Mouse (Mus musculus): ENCODE results near the gene Selenoo. TPM values are rescaled to one million over a fixed set of nuclear protein-coding genes. Genes with fewer than 3 reads are reported as not detected.

The Selenoo gene
- polyA plus RNA-seq, 1 experiment from 2014 or later = 16.2 TPM

GRCm38 (mm10) chr15:89063536-89063935 is 25.3 kb upstream of the Selenoo start:
- Histone ChIP-seq H3K36me3 (no peaks in the 10 kb centered on the region), H3K4me1 (peaks cover 25% of the 10 kb centered on the region), H3K27me3 (ENCODE audit: low read depth, poor library complexity, severe bottlenecking) (peaks cover 96% of the 10 kb centered on the region), H3K9me3 (replicated peaks) (no peaks in the 10 kb centered on the region), H3K4me3 (no peak overlapping the region), H3K27ac (replicated peaks) (no peak overlapping the region)
- WGBS = 74% methylated on average over 6 of the region's 6 CpGs
- no peak for DNase-seq (ENCODE audit: low spot score)

- DNase-seq (ENCODE audit: low spot score) = no peak
- peaks cover 98% of the 10 kb centered on the region for H3K27me3 ChIP-seq (ENCODE audit: low read depth, poor library complexity, severe bottlenecking)
- H3K4me3 ChIP-seq = no peak overlapping the region
- H3K27ac ChIP-seq (replicated peaks) = no peak overlapping the region
- H3K4me1 ChIP-seq = peaks cover 16% of the 10 kb centered on the region
- WGBS = 90% methylated on average over 5 of the region's 5 CpGs
- no peaks in the 10 kb centered on the region for H3K9me3 ChIP-seq (replicated peaks)
- H3K36me3 ChIP-seq = no peaks in the 10 kb centered on the region
Measured at GRCm38 (mm10) chr15:89064891-89065290, 24.0 kb upstream of the Selenoo start.

GRCm38 (mm10) chr15:89067609-89068008 is 21.3 kb upstream of the Selenoo start:
- Histone ChIP-seq H3K4me1 (peaks cover 10% of the 10 kb centered on the region), H3K9me3 (replicated peaks) (no peaks in the 10 kb centered on the region), H3K36me3 (no peaks in the 10 kb centered on the region), H3K27ac (replicated peaks) (no peak overlapping the region), H3K4me3 (peak overlapping the region; percentile 35), H3K27me3 (ENCODE audit: low read depth, poor library complexity, severe bottlenecking) (peaks cover 82% of the 10 kb centered on the region)
- peak; percentile 25 for DNase-seq (ENCODE audit: low spot score)
- WGBS = 37% methylated on average over 35 of the region's 35 CpGs

DNA sequence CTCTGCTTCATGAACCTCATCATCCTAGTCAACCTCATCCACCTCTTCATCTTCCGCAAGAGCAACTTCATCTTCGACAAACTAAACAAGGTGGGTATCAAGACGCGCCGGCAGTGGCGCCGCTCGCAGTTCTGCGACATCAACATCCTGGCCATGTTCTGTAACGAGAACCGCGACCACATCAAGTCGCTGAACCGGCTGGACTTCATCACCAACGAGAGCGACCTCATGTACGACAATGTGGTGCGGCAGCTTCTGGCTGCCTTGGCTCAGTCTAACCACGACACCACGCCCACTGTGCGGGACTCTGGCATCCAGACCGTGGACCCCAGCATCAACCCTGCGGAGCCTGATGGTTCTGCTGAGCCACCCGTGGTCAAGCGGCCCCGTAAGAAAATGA is 20.7 kb upstream of the Selenoo start:
- H3K27me3 ChIP-seq (ENCODE audit: low read depth, poor library complexity, severe bottlenecking) = peaks cover 76% of the 10 kb centered on the region
- no peak overlapping the region for H3K4me3 ChIP-seq

GRCm38 (mm10) chr15:89069336-89069840 is 19.5 kb upstream of the Selenoo start:
- no peaks in the 10 kb centered on the region for H3K36me3 ChIP-seq
- H3K27me3 ChIP-seq (ENCODE audit: low read depth, poor library complexity, severe bottlenecking) = peaks cover 64% of the 10 kb centered on the region
- H3K27ac ChIP-seq (replicated peaks) = 0 out of 2 replicates have a peak overlapping the region, but pooled peaks have one; percentile 38
- H3K4me1 ChIP-seq = peaks cover 14% of the 10 kb centered on the region
- no peak for DNase-seq (ENCODE audit: low spot score)
- WGBS = 81% methylated on average over 19 of the region's 19 CpGs
- no peaks in the 10 kb centered on the region for H3K9me3 ChIP-seq (replicated peaks)
- no peak overlapping the region for H3K4me3 ChIP-seq

More for the DNA sequence above, 20.7 kb upstream of the Selenoo start:
- Histone ChIP-seq H3K9me3 (replicated peaks) (no peaks in the 10 kb centered on the region), H3K4me1 (peaks cover 10% of the 10 kb centered on the region), H3K27ac (replicated peaks) (no peak overlapping the region), H3K36me3 (no peaks in the 10 kb centered on the region)
- DNase-seq (ENCODE audit: low spot score) = no peak
- whole genome bisulfite sequencing = 38% methylated on average over 26 of the region's 26 CpGs

- no peaks in the 10 kb centered on the region for H3K36me3 ChIP-seq
- no peak for DNase-seq (ENCODE audit: low spot score)
- WGBS = 78% methylated on average over 24 of the region's 24 CpGs
- peaks cover 26% of the 10 kb centered on the region for H3K4me1 ChIP-seq
- peaks cover 54% of the 10 kb centered on the region for H3K27me3 ChIP-seq (ENCODE audit: low read depth, poor library complexity, severe bottlenecking)
- H3K9me3 ChIP-seq (replicated peaks) = no peaks in the 10 kb centered on the region
- no peak overlapping the region for H3K27ac ChIP-seq (replicated peaks)
- H3K4me3 ChIP-seq = no peak overlapping the region
Measured at GRCm38 (mm10) chr15:89070606-89071005, 18.3 kb upstream of the Selenoo start.

- H3K4me3 ChIP-seq = peak overlapping the region; percentile 90; the same call in 1 of the 2 replicates
- DNase-seq (ENCODE audit: low spot score) = no peak
- peak overlapping the region; percentile 94; the same call in 1 of the 2 replicates for H3K27ac ChIP-seq (replicated peaks)
- no peaks in the 10 kb centered on the region for H3K36me3 ChIP-seq
- no peaks in the 10 kb centered on the region for H3K9me3 ChIP-seq (replicated peaks)
- H3K4me1 ChIP-seq = peaks cover 45% of the 10 kb centered on the region
- H3K27me3 ChIP-seq (ENCODE audit: low read depth, poor library complexity, severe bottlenecking) = peaks cover 19% of the 10 kb centered on the region
- WGBS = 89% methylated on average over 10 of the region's 10 CpGs
Measured at GRCm38 (mm10) chr15:89073993-89074603, 14.8 kb upstream of the Selenoo start.

DNA sequence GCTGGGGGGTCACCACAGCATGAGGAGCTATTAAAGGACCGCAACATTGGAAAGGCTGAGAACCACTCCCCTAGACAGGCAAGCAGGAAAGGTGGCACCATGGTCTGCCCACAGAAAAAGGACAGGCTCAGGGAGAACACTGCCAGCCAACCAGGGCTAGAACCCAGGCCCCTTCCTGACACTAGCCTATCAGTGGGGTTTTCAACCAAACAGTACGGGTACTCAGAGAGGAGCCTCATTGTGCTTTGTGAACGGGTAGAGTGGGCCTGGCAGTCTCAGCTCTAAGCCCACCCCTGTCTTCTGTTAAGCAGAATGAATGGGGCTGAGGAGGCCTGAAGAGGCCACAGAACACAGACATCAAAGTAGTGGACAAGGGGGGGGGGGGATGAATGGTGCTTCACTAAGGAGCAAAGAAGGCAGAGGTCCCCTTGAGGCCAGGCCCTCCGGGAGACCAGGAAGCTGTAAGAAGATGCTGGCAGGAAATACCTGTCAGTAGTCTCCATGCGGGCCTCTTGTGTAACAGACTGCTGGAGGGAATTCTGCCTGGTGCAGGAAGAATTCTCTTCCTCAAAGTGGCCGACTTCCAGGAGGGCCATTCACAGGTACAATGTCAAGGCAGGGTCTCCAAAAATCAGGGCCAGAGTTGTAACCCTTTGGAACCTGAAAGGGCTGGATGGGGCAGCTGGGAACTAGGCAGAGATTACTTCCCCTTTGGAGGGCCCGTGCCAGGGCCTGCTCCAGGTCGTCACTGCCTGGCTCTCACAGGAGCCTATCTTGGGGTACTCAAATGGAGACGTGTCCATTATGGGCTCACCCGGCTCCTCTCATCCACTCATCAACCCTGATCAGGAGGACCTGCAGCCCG is 14.0 kb upstream of the Selenoo start, which contains the start of gene Trabd:
Gene Trabd, plus strand, starts transcription at position 512 of the 865 bp plus-strand sequence.
- 25% methylated on average over 11 of the region's 11 CpGs for WGBS
- Histone ChIP-seq H3K27me3 (ENCODE audit: low read depth, poor library complexity, severe bottlenecking) (peaks cover 12% of the 10 kb centered on the region), H3K36me3 (0 out of 2 replicates have a peak, but pooled peaks cover 6% of the 10 kb centered on the region), H3K27ac (replicated peaks) (peak within 1 kb of the TSS; percentile 94), H3K9me3 (replicated peaks) (no peaks in the 10 kb centered on the region), H3K4me3 (peak within 1 kb of the TSS; percentile 90), H3K4me1 (peaks cover 45% of the 10 kb centered on the region)
- no peak for DNase-seq (ENCODE audit: low spot score)

GRCm38 (mm10) chr15:89075478-89076147 is 13.3 kb upstream of the Selenoo start:
- peaks cover 9% of the 10 kb centered on the region; the same call in 1 of the 2 replicates for H3K36me3 ChIP-seq
- H3K9me3 ChIP-seq (replicated peaks) = no peaks in the 10 kb centered on the region
- peak overlapping the region; percentile 94 for H3K27ac ChIP-seq (replicated peaks)
- H3K4me1 ChIP-seq = peaks cover 45% of the 10 kb centered on the region
- 2% methylated on average over 48 of the region's 59 CpGs for WGBS
- peak overlapping the region; percentile 90 for H3K4me3 ChIP-seq
- peak; percentile 92 for DNase-seq (ENCODE audit: low spot score)
- peaks cover 5% of the 10 kb centered on the region; the same call in 1 of the 2 replicates for H3K27me3 ChIP-seq (ENCODE audit: low read depth, poor library complexity, severe bottlenecking)

GRCm38 (mm10) chr15:89076156-89076731 is 12.6 kb upstream of the Selenoo start:
- Histone ChIP-seq H3K9me3 (replicated peaks) (no peaks in the 10 kb centered on the region), H3K36me3 (peaks cover 15% of the 10 kb centered on the region), H3K4me3 (peak overlapping the region; percentile 90), H3K27me3 (ENCODE audit: low read depth, poor library complexity, severe bottlenecking) (no peaks in the 10 kb centered on the region; the same call in 1 of the 2 replicates), H3K4me1 (peaks cover 45% of the 10 kb centered on the region), H3K27ac (replicated peaks) (peak overlapping the region; percentile 94)
- peak; percentile 64 for DNase-seq (ENCODE audit: low spot score)
- 2% methylated on average over 39 of the region's 39 CpGs for WGBS

GRCm38 (mm10) chr15:89078208-89078836 is 10.6 kb upstream of the Selenoo start:
- H3K4me3 ChIP-seq = peak overlapping the region; percentile 90; the same call in 1 of the 2 replicates
- no peaks in the 10 kb centered on the region; the same call in 1 of the 2 replicates for H3K27me3 ChIP-seq (ENCODE audit: low read depth, poor library complexity, severe bottlenecking)
- peaks cover 45% of the 10 kb centered on the region for H3K4me1 ChIP-seq
- no peak for DNase-seq (ENCODE audit: low spot score)
- no peaks in the 10 kb centered on the region for H3K9me3 ChIP-seq (replicated peaks)
- peak overlapping the region; percentile 42; the same call in 1 of the 2 replicates for H3K27ac ChIP-seq (replicated peaks)
- H3K36me3 ChIP-seq = peaks cover 36% of the 10 kb centered on the region
- WGBS = 78% methylated on average over 9 of the region's 9 CpGs
